Mouse (Mus musculus): ENCODE measurements around the gene Hal.

DNA sequence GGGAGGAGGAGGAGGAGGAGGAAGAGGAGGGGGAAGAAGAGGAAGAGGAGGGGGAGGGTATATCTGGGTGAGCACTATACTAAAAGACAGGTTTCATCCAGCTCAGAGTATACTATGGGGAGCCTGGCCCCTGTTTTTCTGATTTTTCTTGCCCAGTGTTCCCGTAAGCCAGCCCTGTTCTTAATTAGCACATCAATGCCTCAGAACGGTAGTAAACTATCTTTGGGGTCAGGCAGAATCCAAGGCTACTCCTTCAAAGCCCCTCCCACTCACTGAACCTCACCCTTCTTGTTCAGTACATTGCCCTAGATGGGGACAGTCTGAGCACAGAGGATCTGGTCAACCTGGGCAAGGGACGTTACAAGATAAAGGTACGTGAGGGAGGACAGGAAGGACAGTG, 1.9 kb downstream of the Hal start:
- no peak for TF ChIP-seq CTCF (IDR thresholded peaks at IDR 0.05; ENCODE audit: borderline replicate concordance, extremely low read depth, insufficient read depth, insufficient read length)
- TF ChIP-seq POLR2A (IDR thresholded peaks at IDR 0.05; ENCODE audit: borderline replicate concordance, extremely low read depth, insufficient read depth, insufficient read length, poor library complexity, severe bottlenecking) = no peak

Data from brain, embryonic 14.5 days (tissue).